Mouse (Mus musculus): ENCODE measurements around the gene Tmem265.

GRCm38 (mm10) chr7:127602903-127603302 lies 41.7 kb downstream of the Tmem265 start:
- TF ChIP-seq CTCF (IDR thresholded peaks at IDR 0.05; ENCODE audit: insufficient read depth, low read length) (no peak), POLR2A (IDR thresholded peaks at IDR 0.05; ENCODE audit: borderline replicate concordance, extremely low read depth, low read depth, low read length) (no peak)

All from lung, adult 2 months (tissue).